Mouse (Mus musculus): ENCODE measurements at regions not wholly inside any gene's neighbourhood (a gene's known extent, or its start where the extent isn't known, plus 50 kb on each side); places are given as distances from the start of the nearest gene placed in this dataset.

GRCm38 (mm10) chr11:37442781-37443180, 207.0 kb upstream of the Tenm2 start:
- TF ChIP-seq CTCF (IDR thresholded peaks at IDR 0.05; ENCODE audit: borderline replicate concordance, insufficient read depth, low read depth, low read length) (no peak), POLR2A (IDR thresholded peaks at IDR 0.05; ENCODE audit: borderline replicate concordance, insufficient read depth, low read length) (no peak)
